Mouse (Mus musculus) embryonic facial prominence, embryonic 12.5 days (tissue): Measurements from ENCODE around the gene Pitpnc1. TPM values are rescaled to one million over a fixed set of nuclear protein-coding genes. Genes with fewer than 3 reads are reported as not detected.

Experiments
- ATAC-seq: fragments of 200-750 bp; cut with Nextera tagmentation; 2 replicates; pipeline ENCODE4 v1.8.0; 2017; ENCODE audit not compliant: insufficient number of reproducible peaks, insufficient read depth, low FRiP score, low TSS enrichment
- H3K27ac ChIP-seq: fragments of 300-500 bp; sonication (generic); 2 replicates; pipeline ENCODE4 v1.5.1; 2016; ENCODE audit warnings: mild to moderate bottlenecking
- H3K27me3 ChIP-seq: fragments of 300-500 bp; sonication (generic); 2 replicates; pipeline ENCODE4 v1.6.1; 2016; ENCODE audit warnings: mild to moderate bottlenecking, moderate library complexity
- H3K36me3 ChIP-seq: fragments of 300-500 bp; sonication (generic); 2 replicates; pipeline ENCODE4 v1.6.1; 2016; ENCODE audit warnings: mild to moderate bottlenecking
- H3K4me1 ChIP-seq: fragments of 300-500 bp; sonication (generic); 2 replicates; pipeline ENCODE4 v1.6.1; 2016
- H3K4me2 ChIP-seq: fragments of 300-500 bp; sonication (generic); replicated peaks from 2 replicates; pipeline ENCODE4 v1.6.1; 2016; ENCODE audit warnings: mild to moderate bottlenecking, moderate library complexity
- H3K4me3 ChIP-seq: fragments of 300-500 bp; sonication (generic); 2 replicates; pipeline ENCODE4 v1.5.1; 2016; ENCODE audit warnings: mild to moderate bottlenecking
- H3K9ac ChIP-seq: fragments of 300-500 bp; sonication (generic); 2 replicates; pipeline ENCODE4 v1.6.1; 2016; ENCODE audit warnings: mild to moderate bottlenecking, moderate library complexity
- H3K9me3 ChIP-seq: fragments of 300-500 bp; sonication (generic); 2 replicates; pipeline ENCODE4 v1.6.1; 2016; ENCODE audit warnings: mild to moderate bottlenecking, moderate library complexity
- WGBS: fragments of 180-500 bp; shearing (Covaris S2); methylation state at CpG from one replicate; pipeline ENCODE4 v1.1.7; 2016; 5-methylcytosine and 5-hydroxymethylcytosine counted together
- polyA plus RNA-seq: library from polyadenylated mRNA; unstranded; fragments of >200 nt; fragmentation: Nextera tagmentation; extraction: Ambion mirVana; gene quantifications from 2 replicates; pipeline ENCODE4 v1.2.1, GENCODE M21; 2016

Pitpnc1 gene
- polyA plus RNA-seq, 1 experiment from 2014 or later: 36.3 TPM

DNA sequence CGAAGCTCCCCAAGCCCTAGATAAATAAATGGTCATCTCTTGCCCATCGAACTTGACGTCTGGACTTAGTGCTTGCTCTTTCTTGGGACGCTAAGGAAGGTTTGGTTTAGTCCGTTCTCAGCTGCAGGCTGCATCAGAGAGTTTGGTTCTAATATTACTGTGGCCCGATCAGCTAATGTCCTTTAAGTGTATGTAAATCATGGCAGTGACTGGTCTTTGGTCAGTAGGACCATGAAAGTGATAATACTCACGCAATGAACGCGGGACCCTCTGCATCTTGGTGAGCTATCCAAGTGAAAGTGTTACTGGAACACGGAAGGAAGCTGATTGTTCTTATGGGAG lies 9.3 kb upstream of the Pitpnc1 start:
- Histone ChIP-seq H3K4me1 (peaks cover 14% of the 10 kb centered on the region), H3K27me3 (no peaks in the 10 kb centered on the region), H3K27ac (peak overlapping the region; percentile 81; the same call in 1 of the 2 replicates), H3K36me3 (no peaks in the 10 kb centered on the region), H3K4me3 (peak overlapping the region; percentile 87), H3K9me3 (no peaks in the 10 kb centered on the region), H3K4me2 (peak overlapping the region; percentile 91), H3K9ac (peak overlapping the region; percentile 96)
- under 1% methylated on average over 10 of the region's 10 CpGs for WGBS
- ATAC-seq: no peak

DNA sequence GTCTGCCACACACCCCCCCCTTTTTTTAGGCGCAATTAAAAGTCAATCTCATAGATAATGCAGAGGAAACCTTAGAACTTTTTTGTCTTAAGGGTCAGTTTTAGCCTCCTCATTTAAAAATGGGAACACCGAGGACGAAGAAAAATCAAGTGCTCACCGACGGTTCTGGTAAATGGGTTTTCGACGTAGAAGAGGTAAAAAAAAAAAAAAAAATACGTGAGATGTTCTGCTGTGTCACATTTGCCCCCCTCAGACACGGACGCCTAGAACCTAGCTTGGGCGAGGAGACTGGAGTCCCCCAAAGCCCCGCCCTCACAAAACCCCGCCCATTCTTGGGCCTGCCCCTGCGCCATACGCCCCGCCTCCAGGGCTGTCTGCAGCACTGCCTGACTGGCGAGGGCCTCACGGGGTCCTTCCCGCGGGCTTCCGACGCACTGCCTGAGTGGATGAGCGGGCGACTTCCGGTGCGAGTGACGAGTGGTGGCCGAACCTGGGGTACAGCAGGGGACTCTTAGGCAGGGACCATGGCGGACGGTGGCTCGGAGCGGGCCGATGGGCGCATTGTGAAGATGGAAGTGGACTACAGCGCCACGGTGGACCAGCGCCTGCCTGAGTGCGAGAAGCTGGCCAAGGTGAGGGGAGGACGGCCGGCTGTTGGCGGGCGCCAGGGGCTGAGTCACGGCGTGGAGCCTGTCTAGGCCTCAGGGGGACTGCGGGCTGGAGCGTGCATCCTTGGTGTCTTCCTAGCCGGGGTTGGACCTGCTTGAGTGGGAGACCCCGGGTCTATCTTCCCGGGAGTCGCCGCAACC lies 8.8 kb upstream of the Pitpnc1 start, which contains the start of gene Psmd12:
Psmd12 (plus strand) TSS at position 432 of the 809 bp plus-strand sequence.
- peak within 1 kb of the TSS; percentile 81 for H3K27ac ChIP-seq
- peak; percentile 98 for ATAC-seq

GRCm38 (mm10) chr11:107473137-107473820 lies 2.8 kb upstream of the Pitpnc1 start:
- no peak for ATAC-seq
- Histone ChIP-seq H3K27ac (no peak overlapping the region), H3K4me3 (no peak overlapping the region), H3K9me3 (no peaks in the 10 kb centered on the region), H3K4me2 (no peak overlapping the region), H3K27me3 (no peaks in the 10 kb centered on the region), H3K9ac (no peak overlapping the region), H3K4me1 (peaks cover 13% of the 10 kb centered on the region), H3K36me3 (no peaks in the 10 kb centered on the region)
- 24% methylated on average over 8 of the region's 8 CpGs for WGBS

More for the DNA sequence above, 8.8 kb upstream of the Pitpnc1 start, which contains the start of gene Psmd12:
- Histone ChIP-seq H3K4me1 (peaks cover 14% of the 10 kb centered on the region), H3K4me2 (peak within 1 kb of the TSS; percentile 91), H3K9me3 (no peaks in the 10 kb centered on the region), H3K4me3 (peak within 1 kb of the TSS; percentile 87), H3K9ac (peak within 1 kb of the TSS; percentile 96), H3K27me3 (no peaks in the 10 kb centered on the region), H3K36me3 (no peaks in the 10 kb centered on the region)
- under 1% methylated on average over 51 of the region's 51 CpGs for WGBS

DNA sequence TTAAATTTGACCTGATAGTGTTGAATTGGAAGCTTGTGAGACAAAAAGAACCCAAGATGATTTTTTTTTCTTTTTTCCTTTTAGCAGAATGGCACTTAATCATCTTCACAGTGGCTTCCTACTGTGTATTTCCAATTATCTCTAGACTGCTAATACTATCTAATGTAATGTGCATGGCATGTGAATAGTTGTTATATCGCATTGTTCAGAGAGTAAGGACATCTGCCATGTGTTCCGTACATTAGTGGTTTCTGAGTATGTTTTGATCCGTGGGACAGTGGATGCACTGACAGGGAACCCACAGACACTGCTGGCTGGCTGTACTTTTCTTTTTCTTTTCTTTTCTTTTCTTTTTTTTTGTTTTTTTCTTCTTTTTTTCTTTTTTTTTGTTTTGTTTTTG lies 1.8 kb upstream of the Pitpnc1 start:
- 49% methylated on average over 3 of the region's 3 CpGs for WGBS
- Histone ChIP-seq H3K36me3 (no peaks in the 10 kb centered on the region), H3K9ac (no peak overlapping the region), H3K4me1 (peaks cover 18% of the 10 kb centered on the region), H3K4me3 (no peak overlapping the region), H3K27ac (peak overlapping the region; percentile 59; the same call in 1 of the 2 replicates), H3K4me2 (no peak overlapping the region), H3K27me3 (no peaks in the 10 kb centered on the region), H3K9me3 (no peaks in the 10 kb centered on the region)
- ATAC-seq: no peak

GRCm38 (mm10) chr11:107471071-107471720 lies 697 bp upstream of the Pitpnc1 start:
- Histone ChIP-seq H3K4me2 (peak overlapping the region; percentile 72), H3K27ac (peak overlapping the region; percentile 98), H3K4me3 (peak overlapping the region; percentile 84), H3K27me3 (no peaks in the 10 kb centered on the region), H3K9me3 (no peaks in the 10 kb centered on the region), H3K4me1 (peaks cover 25% of the 10 kb centered on the region), H3K9ac (peak overlapping the region; percentile 89), H3K36me3 (no peaks in the 10 kb centered on the region)
- WGBS: 2% methylated on average over 11 of the region's 11 CpGs
- no peak for ATAC-seq

- peak overlapping the region; percentile 98 for H3K27ac ChIP-seq
- H3K27me3 ChIP-seq: no peaks in the 10 kb centered on the region
- H3K9me3 ChIP-seq: no peaks in the 10 kb centered on the region
- H3K36me3 ChIP-seq: no peaks in the 10 kb centered on the region
- H3K9ac ChIP-seq: peak overlapping the region; percentile 89
- peak overlapping the region; percentile 84 for H3K4me3 ChIP-seq
- peak; percentile 36 for ATAC-seq
- WGBS: under 1% methylated on average over 57 of the region's 59 CpGs
- H3K4me1 ChIP-seq: peaks cover 25% of the 10 kb centered on the region
- peak overlapping the region; percentile 72 for H3K4me2 ChIP-seq
Measured at GRCm38 (mm10) chr11:107469523-107470371, 752 bp downstream of the Pitpnc1 start.

GRCm38 (mm10) chr11:107469031-107469522 lies 1.4 kb downstream of the Pitpnc1 start:
- WGBS: under 1% methylated on average over 38 of the region's 38 CpGs
- H3K36me3 ChIP-seq: no peaks in the 10 kb centered on the region
- peak overlapping the region; percentile 84 for H3K4me3 ChIP-seq
- no peaks in the 10 kb centered on the region for H3K9me3 ChIP-seq
- peak overlapping the region; percentile 98 for H3K27ac ChIP-seq
- peak overlapping the region; percentile 89 for H3K9ac ChIP-seq
- H3K4me1 ChIP-seq: peaks cover 25% of the 10 kb centered on the region
- ATAC-seq: peak; percentile 88
- peak overlapping the region; percentile 72 for H3K4me2 ChIP-seq
- no peaks in the 10 kb centered on the region for H3K27me3 ChIP-seq

- no peak for ATAC-seq
- Histone ChIP-seq H3K36me3 (no peaks in the 10 kb centered on the region), H3K4me3 (peak overlapping the region; percentile 84), H3K4me1 (peaks cover 25% of the 10 kb centered on the region), H3K4me2 (peak overlapping the region; percentile 72), H3K9ac (peak overlapping the region; percentile 89), H3K9me3 (no peaks in the 10 kb centered on the region), H3K27me3 (no peaks in the 10 kb centered on the region), H3K27ac (peak overlapping the region; percentile 98)
- 16% methylated on average over 16 of the region's 16 CpGs for whole genome bisulfite sequencing
Measured at GRCm38 (mm10) chr11:107468252-107469030, 2.1 kb downstream of the Pitpnc1 start.

DNA sequence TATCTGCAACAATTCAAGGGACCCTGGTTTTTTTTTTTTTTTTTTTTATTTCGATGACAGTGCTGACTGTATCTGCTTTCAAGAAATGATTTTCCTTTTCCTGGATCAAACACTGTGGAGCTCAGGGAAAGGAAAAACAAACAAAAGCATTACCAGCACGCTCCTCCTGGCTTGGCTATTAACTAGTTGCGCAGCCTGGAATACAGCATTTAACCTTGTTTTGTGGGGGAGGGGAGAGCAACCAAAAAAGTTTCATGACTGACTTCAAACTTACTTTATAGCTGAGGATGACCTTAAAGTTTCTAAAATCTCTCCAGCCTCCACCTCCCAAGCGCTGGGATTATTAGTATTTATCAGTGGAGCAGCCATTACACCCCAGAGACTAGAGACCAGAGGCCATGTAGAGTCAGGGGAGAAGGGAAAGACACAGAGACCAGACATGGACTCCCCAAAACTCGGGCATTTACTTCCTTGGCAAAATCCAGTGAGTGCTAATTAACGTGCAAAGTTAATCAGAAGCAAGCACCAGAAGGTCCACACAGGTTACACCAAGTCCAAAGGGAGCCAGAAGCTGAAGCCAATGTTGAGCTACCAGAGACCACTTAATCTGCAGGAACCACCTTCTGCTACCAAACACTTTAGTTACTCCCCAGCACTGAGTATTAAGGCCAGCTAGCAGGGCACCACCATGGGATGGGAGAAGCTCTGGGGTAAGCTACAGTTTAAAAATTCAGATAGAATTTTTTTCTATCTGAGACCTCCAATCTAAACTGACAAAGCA lies 3.7 kb downstream of the Pitpnc1 start:
- Histone ChIP-seq H3K27ac (no peak overlapping the region), H3K27me3 (no peaks in the 10 kb centered on the region), H3K4me1 (peaks cover 19% of the 10 kb centered on the region), H3K36me3 (no peaks in the 10 kb centered on the region), H3K9ac (no peak overlapping the region), H3K4me2 (no peak overlapping the region), H3K9me3 (no peaks in the 10 kb centered on the region), H3K4me3 (no peak overlapping the region)
- 63% methylated on average over 6 of the region's 6 CpGs for WGBS
- no peak for ATAC-seq

GRCm38 (mm10) chr11:107465969-107466368 lies 4.5 kb downstream of the Pitpnc1 start:
- no peaks in the 10 kb centered on the region for H3K36me3 ChIP-seq
- H3K27ac ChIP-seq: no peak overlapping the region
- H3K27me3 ChIP-seq: no peaks in the 10 kb centered on the region
- no peak overlapping the region for H3K4me3 ChIP-seq
- 60% methylated on average over 1 of the region's 1 CpGs for WGBS
- H3K9ac ChIP-seq: no peak overlapping the region
- peaks cover 16% of the 10 kb centered on the region for H3K4me1 ChIP-seq
- no peak for ATAC-seq
- H3K4me2 ChIP-seq: no peak overlapping the region
- no peaks in the 10 kb centered on the region for H3K9me3 ChIP-seq
